Mouse (Mus musculus) mouse trophoblast stem cell (cell line): ENCODE data around the gene Ralgps2.

Source experiments
- in situ Hi-C, 2 experiments: fragments of 300-500 bp; cut with MseI, MboI; formaldehyde crosslinking; loops; 2 replicates in 1 of 2; 3 replicates in 1 of 2; pipeline ENCODE4 v1.15.1; 2025

The Ralgps2 gene

GRCm38 (mm10) chr1:156955926-156956760, 16.7 kb upstream of the Ralgps2 start:
- in situ Hi-C loops: no loop called here

GRCm38 (mm10) chr1:156954216-156954615, 14.8 kb upstream of the Ralgps2 start:
- in situ Hi-C loops: no loop called here

- in situ Hi-C loops: no loop called here
Observed at GRCm38 (mm10) chr1:156950354-156950753, 10.9 kb upstream of the Ralgps2 start.

- in situ Hi-C loops: no loop called here
Observed at GRCm38 (mm10) chr1:156940584-156940983, 1.2 kb upstream of the Ralgps2 start.

- in situ Hi-C loops: no loop called here
Observed at GRCm38 (mm10) chr1:156940142-156940522, 706 bp upstream of the Ralgps2 start.

GRCm38 (mm10) chr1:156938705-156939242, 652 bp downstream of the Ralgps2 start:
- in situ Hi-C loops: no loop called here

GRCm38 (mm10) chr1:156937436-156937835, 2.0 kb downstream of the Ralgps2 start:
- in situ Hi-C loops: no loop called here

- in situ Hi-C loops: no loop called here
Observed at GRCm38 (mm10) chr1:156933712-156934111, 5.7 kb downstream of the Ralgps2 start.

GRCm38 (mm10) chr1:156932036-156932774, 7.2 kb downstream of the Ralgps2 start:
- in situ Hi-C loops: no loop called here

- in situ Hi-C loops: no loop called here
Observed at GRCm38 (mm10) chr1:156931106-156931870, 8.1 kb downstream of the Ralgps2 start.

GRCm38 (mm10) chr1:156930263-156930662, 9.2 kb downstream of the Ralgps2 start:
- in situ Hi-C loops: no loop called here

GRCm38 (mm10) chr1:156928255-156928654, 11.2 kb downstream of the Ralgps2 start:
- in situ Hi-C loops: no loop called here

- in situ Hi-C loops: no loop called here
Observed at GRCm38 (mm10) chr1:156923511-156923910, 15.9 kb downstream of the Ralgps2 start.

- in situ Hi-C loops: no loop called here
Observed at GRCm38 (mm10) chr1:156922921-156923320, 16.5 kb downstream of the Ralgps2 start.

- in situ Hi-C loops: no loop called here
Observed at GRCm38 (mm10) chr1:156921290-156921994, 18.0 kb downstream of the Ralgps2 start.

- in situ Hi-C loops: loop anchor here (5.0 kb wide), 1 partner anchor 160 kb away; no protein-coding TSS in a partner anchor
Observed at GRCm38 (mm10) chr1:156917460-156917859, 22.0 kb downstream of the Ralgps2 start.

- in situ Hi-C loops: loop anchor here (5.0 kb wide), 1 partner anchor 161 kb away; no protein-coding TSS in a partner anchor
Observed at GRCm38 (mm10) chr1:156916361-156916760, 23.1 kb downstream of the Ralgps2 start.

- in situ Hi-C loops: loop anchor here (5.0 kb wide), 1 partner anchor 162 kb away; no protein-coding TSS in a partner anchor
Observed at GRCm38 (mm10) chr1:156914942-156915341, 24.5 kb downstream of the Ralgps2 start.

- in situ Hi-C loops: no loop called here
Observed at GRCm38 (mm10) chr1:156913190-156913589, 26.2 kb downstream of the Ralgps2 start.

- in situ Hi-C loops: no loop called here
Observed at GRCm38 (mm10) chr1:156910948-156911347, 28.5 kb downstream of the Ralgps2 start.

GRCm38 (mm10) chr1:156909866-156910265, 29.6 kb downstream of the Ralgps2 start:
- in situ Hi-C loops: no loop called here
